Mouse (Mus musculus): Measurements from ENCODE around the gene Hexb.
"Not testable (repeated sequence)": the region's sequence is repeated elsewhere in the genome, so short reads cannot be mapped to it uniquely, and the experiment has no call there.

Gene Hexb

DNA sequence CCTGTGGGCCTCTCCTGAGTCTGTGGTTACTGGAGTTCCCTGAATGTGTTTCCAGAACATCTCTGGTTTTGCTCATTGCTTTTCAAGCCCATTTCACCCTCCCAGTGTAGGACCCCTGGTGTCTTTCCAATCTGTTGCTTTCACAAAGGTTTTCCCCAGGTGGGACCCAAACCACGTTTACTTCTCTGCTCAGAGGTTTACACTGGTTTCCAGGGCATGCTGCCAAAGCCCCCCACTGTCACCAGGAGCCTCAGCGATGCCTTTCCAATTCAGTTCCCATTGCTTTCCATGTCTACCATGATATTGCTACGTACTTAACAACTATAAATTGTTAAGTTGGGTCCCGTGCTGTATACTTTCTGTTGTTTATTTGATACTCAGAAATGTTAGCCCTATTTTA lies 15.3 kb downstream of the Hexb start:
- DNase-seq (ENCODE audit: low spot score in 2 of 2), result no peak

DNA sequence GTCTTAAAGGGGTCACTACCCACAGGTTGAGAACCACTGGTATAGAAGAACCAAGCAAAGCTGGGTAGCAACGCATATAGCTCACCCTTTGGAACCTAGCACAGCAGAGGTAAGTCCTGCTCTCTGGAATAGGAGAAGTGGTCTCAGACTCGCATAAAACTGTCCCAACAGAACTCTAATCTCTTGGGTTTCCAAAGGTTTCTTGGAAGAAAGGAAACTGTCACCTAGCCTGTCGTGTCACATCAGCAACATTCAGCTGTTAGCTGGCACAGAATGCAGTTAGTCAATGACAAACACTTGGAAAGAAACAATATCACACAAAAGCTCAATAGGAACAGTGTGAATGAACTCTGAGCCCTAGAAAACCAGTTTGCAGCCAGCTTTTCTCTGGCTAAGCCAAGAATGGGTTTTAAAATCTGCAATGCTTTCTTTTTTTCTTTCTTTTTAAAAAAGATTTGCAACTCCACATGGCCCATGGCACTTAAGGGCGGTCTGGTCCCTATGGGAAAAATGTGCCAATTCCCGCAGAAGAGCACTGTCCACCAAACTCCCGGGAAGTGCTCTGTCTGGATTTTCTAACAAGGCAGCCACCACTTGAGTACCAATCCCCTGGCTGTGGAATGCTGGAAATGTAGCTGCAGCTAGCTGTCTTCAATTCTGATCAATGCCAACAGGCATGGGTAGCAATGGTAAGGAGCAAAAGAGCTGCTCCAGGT lies 17.9 kb downstream of the Hexb start:
- DNase-seq (ENCODE audit: low spot score in 2 of 2), result no peak

DNA sequence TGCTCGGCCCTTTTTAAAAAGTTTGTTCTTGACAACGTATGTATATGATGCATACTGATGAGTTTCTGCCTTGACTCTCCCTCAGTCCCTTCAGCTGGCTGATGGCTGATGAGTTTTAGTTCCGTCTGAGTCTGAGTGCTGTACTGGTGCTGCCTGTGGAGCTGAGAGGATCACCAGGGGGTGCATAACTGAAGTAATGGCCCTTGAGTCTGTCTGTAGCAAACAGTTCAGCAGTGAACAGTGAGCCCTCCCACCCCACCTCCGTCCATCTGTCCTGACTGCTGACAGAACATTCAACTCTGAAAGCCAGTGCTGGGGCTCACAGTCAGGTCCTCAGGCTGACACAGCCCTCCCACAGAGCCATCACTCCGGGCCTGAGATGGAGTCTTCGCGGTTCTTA lies 19.2 kb downstream of the Hexb start:
- DNase-seq (ENCODE audit: low spot score in 2 of 2), result no peak

DNA sequence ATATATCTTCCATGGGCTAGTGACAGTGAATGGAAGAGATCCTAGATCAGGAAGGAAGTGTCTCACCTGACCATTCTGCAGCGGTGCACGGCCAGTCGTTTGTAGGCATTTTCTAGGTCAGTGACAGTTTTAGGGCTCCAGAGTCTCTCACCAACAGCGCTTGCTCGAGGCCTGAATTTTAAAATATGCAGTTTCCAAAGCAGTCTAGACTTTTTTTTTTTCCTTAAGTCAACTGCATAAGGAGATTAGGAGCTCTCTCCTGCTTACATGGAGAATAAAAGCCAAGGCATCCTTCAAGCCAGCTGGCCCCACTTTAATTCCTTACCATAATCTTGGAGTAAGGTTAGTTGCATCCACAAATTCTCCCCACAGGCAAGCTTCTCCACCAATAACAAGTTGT lies 21.4 kb downstream of the Hexb start:
- DNase-seq (ENCODE audit: low spot score in 2 of 2), result no peak

DNA sequence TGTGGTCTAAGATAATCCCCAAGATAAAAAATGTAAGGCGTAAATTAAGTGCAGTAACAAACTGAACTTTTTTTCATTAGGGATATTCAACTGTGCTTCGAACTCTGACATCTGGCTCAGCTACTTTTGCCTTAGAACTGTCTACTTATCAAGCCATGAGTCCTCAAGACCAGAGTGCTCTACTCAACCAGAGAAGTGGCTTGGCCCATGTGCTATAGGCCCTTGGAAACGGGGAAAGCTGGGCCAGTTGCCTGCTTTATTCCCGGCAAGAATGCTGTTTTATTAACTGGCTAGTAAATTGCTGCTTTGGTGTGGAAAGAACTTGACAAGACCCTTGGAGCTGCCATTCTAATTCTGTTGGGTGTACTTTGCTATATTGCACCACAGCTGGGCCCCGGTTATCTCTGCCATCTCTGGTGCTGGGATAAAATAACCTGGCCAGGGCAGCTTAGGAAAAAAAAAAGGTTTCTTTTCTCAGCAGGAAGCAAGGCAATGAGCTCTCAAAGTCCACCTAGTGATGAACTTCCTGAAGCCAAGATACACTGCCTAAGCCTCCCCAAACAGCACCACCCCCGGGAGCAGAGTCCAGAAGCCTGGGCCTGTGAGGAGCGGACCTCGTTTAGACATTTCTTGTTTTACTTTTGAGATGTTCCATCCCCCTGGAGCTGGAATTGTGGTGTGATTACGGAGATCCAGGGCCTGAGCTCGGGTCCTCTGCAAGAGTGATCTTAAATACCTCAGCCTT lies 22.5 kb downstream of the Hexb start:
- DNase-seq (ENCODE audit: low spot score in 2 of 2), result no peak

DNA sequence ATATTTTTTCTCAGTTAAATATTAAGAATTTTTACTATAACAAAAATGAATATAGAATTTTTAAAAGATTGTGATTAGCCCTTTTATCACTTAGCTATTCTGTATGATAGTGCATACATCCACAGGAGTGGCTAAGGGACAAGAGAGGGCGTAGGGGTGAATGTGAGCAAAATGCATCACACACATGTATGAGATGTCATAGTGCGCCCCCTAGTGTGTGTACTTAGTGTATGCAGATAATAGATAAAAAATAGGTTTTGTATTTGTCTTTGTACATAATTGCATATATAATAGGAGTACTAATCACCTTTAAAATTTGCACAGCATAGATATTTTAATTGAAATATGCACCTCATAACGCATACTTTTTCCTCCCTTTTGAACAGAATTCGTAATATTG lies 52.3 kb downstream of the Hexb start:
- DNase-seq (ENCODE audit: low spot score in 2 of 2), result peak in 1 of 2 experiments; percentile 44

DNA sequence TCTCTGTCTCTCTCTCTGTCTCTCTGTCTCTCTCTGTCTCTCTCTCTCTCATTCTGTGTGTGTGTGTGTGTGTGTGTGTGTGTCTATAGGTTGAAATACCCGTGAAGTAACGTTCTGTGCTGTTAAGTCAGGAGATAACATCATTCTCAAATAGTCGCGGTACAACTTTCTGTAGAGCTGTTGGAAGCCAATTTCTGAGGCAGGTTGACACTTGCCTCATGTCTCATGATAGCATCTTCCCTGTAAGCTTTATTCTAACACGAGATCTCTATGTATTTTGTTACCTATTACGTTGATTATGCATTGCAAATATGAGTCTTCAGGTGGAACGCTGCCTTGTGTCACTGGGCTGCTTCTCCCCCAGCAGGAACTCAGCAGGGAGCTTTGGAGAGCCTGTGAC lies 55.8 kb downstream of the Hexb start:
- DNase-seq (ENCODE audit: low spot score in 2 of 2), result no peak

DNA sequence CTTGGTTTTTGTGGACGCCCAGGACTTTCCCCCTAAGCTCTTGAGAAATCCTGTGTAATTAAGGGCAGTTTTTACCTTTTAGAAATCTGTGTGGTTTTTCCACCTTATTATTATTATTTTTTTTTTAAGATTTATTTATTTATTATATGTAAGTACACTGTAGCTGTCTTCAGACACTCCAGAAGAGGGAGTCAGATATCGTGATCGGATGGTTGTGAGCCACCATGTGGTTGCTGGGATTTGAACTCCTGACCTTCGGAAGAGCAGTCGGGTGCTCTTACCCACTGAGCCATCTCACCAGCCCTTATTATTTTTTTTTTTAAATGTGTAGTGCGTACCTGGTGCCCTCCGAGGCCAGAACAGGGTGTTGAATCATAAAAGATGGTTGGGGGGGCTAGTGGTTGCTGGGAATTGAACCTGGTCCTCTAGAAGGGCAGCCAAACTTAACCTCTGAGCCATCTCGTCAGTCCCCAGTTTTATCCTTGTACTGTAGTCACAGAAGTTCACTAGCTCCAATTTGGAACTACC lies 59.7 kb downstream of the Hexb start:
- DNase-seq (ENCODE audit: low spot score in 2 of 2), result not testable (repeated sequence)

DNA sequence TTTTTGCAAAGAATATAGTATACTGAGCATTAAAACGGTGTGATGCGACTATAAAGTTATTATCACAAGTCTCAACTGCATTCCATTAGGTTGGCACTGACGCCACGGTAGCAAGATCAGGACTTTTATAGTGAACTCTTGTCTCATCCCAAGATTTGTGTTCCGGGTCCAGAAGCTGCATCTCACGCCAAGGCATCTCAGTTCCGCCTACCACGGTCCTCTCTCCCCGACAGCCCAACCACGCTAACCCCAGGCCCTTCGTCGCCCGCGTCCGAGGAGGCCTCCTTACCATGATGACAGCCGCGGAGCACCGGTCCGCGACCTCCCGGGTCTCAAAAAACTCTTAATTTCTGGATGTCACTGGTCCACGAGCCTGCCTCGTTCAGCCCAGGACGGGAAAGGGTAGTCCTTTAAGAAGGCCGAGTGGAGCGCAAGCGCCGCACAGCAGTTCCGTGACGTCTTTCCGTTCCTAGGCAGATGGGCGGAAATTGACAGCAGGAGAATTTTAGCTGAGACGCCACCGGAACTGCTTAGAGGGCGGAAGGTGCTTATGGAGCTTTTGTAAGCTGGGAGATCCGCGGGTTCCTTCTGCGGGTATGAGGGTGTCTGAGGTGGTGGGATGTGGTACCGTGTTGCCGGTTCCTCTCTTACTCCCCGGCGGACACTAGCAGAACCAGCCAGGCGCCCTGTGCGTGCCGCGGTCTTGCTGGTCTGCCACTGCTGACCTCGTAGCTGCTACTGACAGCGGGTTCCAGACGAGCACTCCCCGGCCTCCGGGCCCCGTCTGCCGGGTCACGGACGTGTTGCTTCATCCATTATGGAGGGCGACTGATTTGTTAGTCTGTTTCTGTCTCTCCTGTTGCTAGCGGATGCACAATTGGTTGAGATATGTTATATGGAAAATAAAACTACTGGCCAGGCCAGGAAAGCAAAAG lies 60.4 kb downstream of the Hexb start, which contains the start of the genes Gfm2 and Nsa2:
Gene Gfm2, plus strand, starts transcription at position 472 of the 935 bp plus-strand sequence.
Gene Nsa2, minus strand, starts transcription at position 472 of the 935 bp plus-strand sequence.
- peak; percentile 77 to 83 for DNase-seq (ENCODE audit: low spot score in 2 of 2)

DNA sequence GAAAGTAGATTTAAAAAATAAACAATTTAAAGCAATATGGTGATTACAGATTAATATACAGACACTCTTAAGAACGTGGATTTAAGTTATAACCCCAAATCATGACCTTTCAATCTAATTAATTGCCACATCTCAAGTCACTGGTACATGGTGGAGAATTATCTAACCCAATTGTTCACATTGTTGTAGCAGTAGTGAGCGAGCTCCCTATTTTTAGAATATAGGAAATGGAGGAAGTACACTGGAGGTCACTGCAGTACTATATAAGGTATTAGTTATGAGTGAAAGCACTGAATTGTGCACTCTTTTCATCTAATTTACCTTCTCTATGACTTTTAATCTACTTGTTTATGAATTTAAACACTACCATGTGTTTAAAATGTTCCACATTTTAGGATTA lies 67.7 kb downstream of the Hexb start:
- DNase-seq (ENCODE audit: low spot score in 2 of 2), result not testable (repeated sequence)

DNA sequence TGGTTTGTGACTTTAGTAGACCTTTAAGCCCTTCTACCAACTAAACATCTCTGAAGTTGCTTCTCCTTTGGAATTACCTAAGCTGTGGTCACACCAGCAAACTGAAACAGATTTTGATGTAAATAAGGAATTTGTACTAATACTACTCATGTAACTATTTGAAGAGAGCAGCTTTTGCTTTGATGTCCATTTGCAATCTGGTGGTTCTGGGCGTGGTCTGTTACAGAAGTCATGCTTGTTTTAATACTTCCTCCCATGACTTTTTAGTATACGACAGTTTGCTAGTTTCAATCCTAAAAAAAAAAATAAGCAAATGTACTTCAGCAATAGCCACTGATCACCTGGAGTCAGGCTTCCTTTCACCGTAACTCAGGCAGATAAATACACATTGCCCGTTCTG lies 68.5 kb downstream of the Hexb start:
- DNase-seq (ENCODE audit: low spot score in 2 of 2), result not testable (repeated sequence)
